Mouse (Mus musculus) megakaryocyte, embryonic 14.5 days (primary cell): ENCODE results near the gene Ckb.

Source experiments
- FLI1 ChIP-seq: IDR thresholded peaks from 2 replicates; pipeline ENCODE4 v1.6.1; 2012; ENCODE audit warnings: low read length, inconsistent platforms, mixed read lengths
- GATA1 ChIP-seq: IDR thresholded peaks from 3 replicates; pipeline ENCODE4 v1.6.1; 2012; ENCODE audit warnings: mixed read lengths, low read length, inconsistent platforms, borderline replicate concordance

- TF ChIP-seq GATA1 (no peak), FLI1 (no peak)
These were observed 18.7 kb downstream of the Ckb start for GRCm38 (mm10) chr12:111653434-111653833.
